Mouse (Mus musculus) midbrain, embryonic 15.5 days (tissue): ENCODE data around the gene Orm3. TPM values are rescaled to one million over a fixed set of nuclear protein-coding genes. Genes with fewer than 3 reads are reported as not detected.

Source experiments
- ATAC-seq: fragments of 200-750 bp; cut with Nextera tagmentation; replicated peaks from 2 replicates; pipeline ENCODE4 v1.8.0; 2017; ENCODE audit warnings: moderate TSS enrichment
- H3K27ac ChIP-seq: fragments of 300-500 bp; sonication (generic); 2 replicates; pipeline ENCODE4 v1.5.1; 2015; ENCODE audit warnings: mild to moderate bottlenecking, inconsistent platforms
- H3K27me3 ChIP-seq: fragments of 300-500 bp; sonication (generic); replicated peaks from 2 replicates; pipeline ENCODE4 v1.6.1; 2015; ENCODE audit warnings: inconsistent platforms
- H3K36me3 ChIP-seq: fragments of 300-500 bp; sonication (generic); replicated peaks from 2 replicates; pipeline ENCODE4 v1.6.1; 2015; ENCODE audit warnings: inconsistent platforms
- H3K4me1 ChIP-seq: fragments of 300-500 bp; sonication (generic); 2 replicates; pipeline ENCODE4 v1.6.1; 2015; ENCODE audit warnings: inconsistent platforms
- H3K4me2 ChIP-seq: fragments of 300-500 bp; sonication (generic); 2 replicates; pipeline ENCODE4 v1.6.1; 2015; ENCODE audit warnings: inconsistent platforms, mild to moderate bottlenecking, moderate library complexity
- H3K4me3 ChIP-seq: fragments of 300-500 bp; sonication (generic); 2 replicates; pipeline ENCODE4 v1.5.1; 2015; ENCODE audit warnings: mild to moderate bottlenecking, inconsistent platforms
- H3K9ac ChIP-seq: fragments of 300-500 bp; sonication (generic); 2 replicates; pipeline ENCODE4 v1.6.1; 2015; ENCODE audit warnings: mild to moderate bottlenecking, inconsistent platforms
- H3K9me3 ChIP-seq: fragments of 300-500 bp; sonication (generic); 2 replicates; pipeline ENCODE4 v1.6.1; 2016; ENCODE audit warnings: inconsistent platforms
- WGBS: fragments of 180-500 bp; shearing (Covaris S2); methylation state at CpG from one replicate; pipeline ENCODE4 v1.1.7; 2015; ENCODE audit warnings: mixed read lengths; 5-methylcytosine and 5-hydroxymethylcytosine counted together
- polyA plus RNA-seq: library from polyadenylated mRNA; unstranded; fragments of >200 nt; fragmentation: Nextera tagmentation; extraction: Ambion mirVana; gene quantifications from 2 replicates; pipeline ENCODE4 v1.2.1, GENCODE M21; 2015

Orm3 gene
- polyA plus RNA-seq, 1 experiment from 2014 or later: not detected

GRCm38 (mm10) chr4:63342491-63342890 is 13.5 kb upstream of the Orm3 start:
- Histone ChIP-seq H3K4me1 (no peaks in the 10 kb centered on the region), H3K27ac (no peak overlapping the region), H3K27me3 (no peaks in the 10 kb centered on the region), H3K36me3 (no peaks in the 10 kb centered on the region), H3K4me3 (no peak overlapping the region), H3K9ac (no peak overlapping the region), H3K9me3 (no peaks in the 10 kb centered on the region), H3K4me2 (no peak overlapping the region)
- WGBS: 60% methylated on average over 4 of the region's 4 CpGs
- ATAC-seq: no peak

- no peak overlapping the region for H3K4me2 ChIP-seq
- H3K9me3 ChIP-seq: no peaks in the 10 kb centered on the region
- WGBS: 67% methylated on average over 3 of the region's 3 CpGs
- no peaks in the 10 kb centered on the region for H3K4me1 ChIP-seq
- ATAC-seq: no peak
- H3K27me3 ChIP-seq: no peaks in the 10 kb centered on the region
- no peak overlapping the region for H3K4me3 ChIP-seq
- no peaks in the 10 kb centered on the region for H3K36me3 ChIP-seq
- H3K9ac ChIP-seq: no peak overlapping the region
- no peak overlapping the region for H3K27ac ChIP-seq
These were observed 12.4 kb upstream of the Orm3 start for GRCm38 (mm10) chr4:63343608-63344007.

- Histone ChIP-seq H3K27me3 (no peaks in the 10 kb centered on the region), H3K9me3 (no peaks in the 10 kb centered on the region), H3K4me1 (no peaks in the 10 kb centered on the region), H3K4me2 (no peak within 1 kb of the TSS), H3K27ac (no peak within 1 kb of the TSS), H3K36me3 (no peaks in the 10 kb centered on the region), H3K9ac (no peak within 1 kb of the TSS), H3K4me3 (no peak within 1 kb of the TSS)
- ATAC-seq: no peak
- WGBS: 90% methylated on average over 8 of the region's 8 CpGs
These were observed 11.7 kb upstream of the Orm3 start, which contains the start of gene Orm1 for GRCm38 (mm10) chr4:63344295-63344694. Orm1 (plus strand) TSS chr4:63344560.

- Histone ChIP-seq H3K9me3 (no peaks in the 10 kb centered on the region), H3K4me2 (no peak overlapping the region), H3K4me1 (no peaks in the 10 kb centered on the region), H3K27me3 (no peaks in the 10 kb centered on the region), H3K27ac (no peak overlapping the region), H3K4me3 (no peak overlapping the region), H3K9ac (no peak overlapping the region), H3K36me3 (no peaks in the 10 kb centered on the region)
- no peak for ATAC-seq
These were observed 10.7 kb upstream of the Orm3 start for GRCm38 (mm10) chr4:63345261-63345660.

- no peak overlapping the region for H3K9ac ChIP-seq
- H3K4me2 ChIP-seq: no peak overlapping the region
- no peaks in the 10 kb centered on the region for H3K4me1 ChIP-seq
- H3K4me3 ChIP-seq: no peak overlapping the region
- ATAC-seq: no peak
- H3K36me3 ChIP-seq: no peaks in the 10 kb centered on the region
- no peaks in the 10 kb centered on the region for H3K9me3 ChIP-seq
- no peak overlapping the region for H3K27ac ChIP-seq
- whole genome bisulfite sequencing: 98% methylated on average over 4 of the region's 4 CpGs
- no peaks in the 10 kb centered on the region for H3K27me3 ChIP-seq
These were observed 9.3 kb upstream of the Orm3 start for GRCm38 (mm10) chr4:63346659-63347058.

GRCm38 (mm10) chr4:63348524-63348923 is 7.4 kb upstream of the Orm3 start:
- H3K9me3 ChIP-seq: no peaks in the 10 kb centered on the region
- ATAC-seq: no peak
- no peak overlapping the region for H3K4me3 ChIP-seq
- H3K9ac ChIP-seq: no peak overlapping the region
- no peaks in the 10 kb centered on the region for H3K36me3 ChIP-seq
- WGBS: 73% methylated on average over 6 of the region's 6 CpGs
- H3K27ac ChIP-seq: no peak overlapping the region
- H3K4me1 ChIP-seq: no peaks in the 10 kb centered on the region
- no peak overlapping the region for H3K4me2 ChIP-seq
- H3K27me3 ChIP-seq: no peaks in the 10 kb centered on the region

GRCm38 (mm10) chr4:63356981-63357570 is 1.1 kb downstream of the Orm3 start:
- no peak for ATAC-seq
- Histone ChIP-seq H3K36me3 (no peaks in the 10 kb centered on the region), H3K4me2 (no peak overlapping the region), H3K27me3 (no peaks in the 10 kb centered on the region), H3K9me3 (no peaks in the 10 kb centered on the region), H3K9ac (no peak overlapping the region), H3K4me1 (no peaks in the 10 kb centered on the region), H3K27ac (no peak overlapping the region), H3K4me3 (no peak overlapping the region)
- 65% methylated on average over 2 of the region's 2 CpGs for WGBS

GRCm38 (mm10) chr4:63359861-63360260 is 3.9 kb downstream of the Orm3 start:
- Histone ChIP-seq H3K4me1 (no peaks in the 10 kb centered on the region), H3K27me3 (no peaks in the 10 kb centered on the region), H3K4me2 (no peak overlapping the region), H3K9me3 (no peaks in the 10 kb centered on the region), H3K9ac (no peak overlapping the region), H3K4me3 (no peak overlapping the region), H3K27ac (no peak overlapping the region), H3K36me3 (no peaks in the 10 kb centered on the region)
- no peak for ATAC-seq
- WGBS: 65% methylated on average over 6 of the region's 6 CpGs

GRCm38 (mm10) chr4:63362150-63362549 is 6.2 kb downstream of the Orm3 start, which contains the start of gene Orm2:
Orm2 (plus strand) TSS chr4:63362449.
- no peak within 1 kb of the TSS for H3K27ac ChIP-seq
- no peak within 1 kb of the TSS for H3K4me2 ChIP-seq
- no peak for ATAC-seq
- H3K4me1 ChIP-seq: no peaks in the 10 kb centered on the region
- no peak within 1 kb of the TSS for H3K4me3 ChIP-seq
- 95% methylated on average over 5 of the region's 5 CpGs for WGBS
- H3K9me3 ChIP-seq: no peaks in the 10 kb centered on the region
- no peak within 1 kb of the TSS for H3K9ac ChIP-seq
- no peaks in the 10 kb centered on the region for H3K27me3 ChIP-seq
- no peaks in the 10 kb centered on the region for H3K36me3 ChIP-seq

- Histone ChIP-seq H3K4me1 (no peaks in the 10 kb centered on the region), H3K9me3 (no peaks in the 10 kb centered on the region), H3K4me2 (no peak overlapping the region), H3K4me3 (no peak overlapping the region), H3K36me3 (no peaks in the 10 kb centered on the region), H3K27me3 (no peaks in the 10 kb centered on the region), H3K9ac (no peak overlapping the region), H3K27ac (no peak overlapping the region)
- WGBS: 12% methylated on average over 4 of the region's 4 CpGs
- peak; percentile 25 for ATAC-seq
These were observed 12.6 kb downstream of the Orm3 start for GRCm38 (mm10) chr4:63368577-63368976.

- Histone ChIP-seq H3K4me1 (no peaks in the 10 kb centered on the region), H3K27ac (no peak overlapping the region), H3K9me3 (no peaks in the 10 kb centered on the region), H3K4me3 (no peak overlapping the region), H3K9ac (no peak overlapping the region), H3K27me3 (no peaks in the 10 kb centered on the region), H3K4me2 (no peak overlapping the region), H3K36me3 (no peaks in the 10 kb centered on the region)
- ATAC-seq: no peak
- 30% methylated on average over 7 of the region's 7 CpGs for WGBS
These were observed 14.9 kb downstream of the Orm3 start for GRCm38 (mm10) chr4:63370897-63371296.

GRCm38 (mm10) chr4:63371890-63372289 is 15.9 kb downstream of the Orm3 start:
- H3K4me3 ChIP-seq: no peak overlapping the region
- H3K4me2 ChIP-seq: no peak overlapping the region
- no peaks in the 10 kb centered on the region for H3K36me3 ChIP-seq
- WGBS: 69% methylated on average over 3 of the region's 3 CpGs
- H3K9me3 ChIP-seq: no peaks in the 10 kb centered on the region
- no peaks in the 10 kb centered on the region for H3K27me3 ChIP-seq
- no peak overlapping the region for H3K9ac ChIP-seq
- ATAC-seq: no peak
- no peak overlapping the region for H3K27ac ChIP-seq
- no peaks in the 10 kb centered on the region for H3K4me1 ChIP-seq

GRCm38 (mm10) chr4:63373404-63373803 is 17.4 kb downstream of the Orm3 start:
- no peak for ATAC-seq
- no peak overlapping the region for H3K4me3 ChIP-seq
- H3K27ac ChIP-seq: no peak overlapping the region
- no peaks in the 10 kb centered on the region for H3K9me3 ChIP-seq
- no peaks in the 10 kb centered on the region for H3K27me3 ChIP-seq
- no peaks in the 10 kb centered on the region for H3K4me1 ChIP-seq
- H3K4me2 ChIP-seq: no peak overlapping the region
- H3K36me3 ChIP-seq: 0 out of 2 replicates have a peak, but pooled peaks cover 3% of the 10 kb centered on the region
- 92% methylated on average over 8 of the region's 8 CpGs for WGBS
- no peak overlapping the region for H3K9ac ChIP-seq
